Mouse (Mus musculus): ENCODE data around the gene Cdk5.
A peak's percentile ranks its signal among the peaks of the same experiment; 100 is the strongest.

GRCm38 (mm10) chr5:24445428-24446080 lies 22.2 kb upstream of the Cdk5 start:
- TF ChIP-seq CTCF (IDR thresholded peaks at IDR 0.05; ENCODE audit: low read depth) (0 out of 2 replicates have a peak, but pooled peaks have one; percentile 35), EP300 (IDR thresholded peaks at IDR 0.05; ENCODE audit: low read depth) (no peak)
